Mouse (Mus musculus) kidney, postnatal 0 days (tissue): ENCODE data around the gene Ninj2. TPM values are rescaled to one million over a fixed set of nuclear protein-coding genes. Genes with fewer than 3 reads are reported as not detected.
A peak's percentile ranks its signal among the peaks of the same experiment; 100 is the strongest.

Experiments
- ATAC-seq: fragments of 200-750 bp; cut with Nextera tagmentation; replicated peaks from 2 replicates; pipeline ENCODE4 v1.8.0; 2017; ENCODE audit warnings: low read depth, moderate number of reproducible peaks, moderate TSS enrichment, moderate library complexity; ENCODE audit not compliant: low FRiP score
- DNase-seq: peaks from one replicate; pipeline ENCODE4 v3.0.0-alpha.2; 2016; ENCODE audit warnings: low spot score
- H3K27ac ChIP-seq: fragments of 300-500 bp; sonication (generic); 2 replicates; pipeline ENCODE4 v1.5.1; 2014; ENCODE audit warnings: mild to moderate bottlenecking
- H3K27me3 ChIP-seq: fragments of 300-500 bp; sonication (generic); 2 replicates; pipeline ENCODE4 v1.6.1; 2014; ENCODE audit warnings: low read length, mixed read lengths; ENCODE audit not compliant: insufficient read depth
- H3K36me3 ChIP-seq: fragments of 300-500 bp; sonication (generic); 2 replicates; pipeline ENCODE4 v1.6.1; 2014; ENCODE audit warnings: low read length, mixed read lengths; ENCODE audit not compliant: insufficient read depth
- H3K4me1 ChIP-seq: fragments of 300-500 bp; sonication (generic); replicated peaks from 2 replicates; pipeline ENCODE4 v1.6.1; 2014; ENCODE audit warnings: antibody characterized with exemption, low read length, mixed read lengths; ENCODE audit not compliant: insufficient read depth
- H3K4me2 ChIP-seq: fragments of 300-500 bp; sonication (generic); 2 replicates; pipeline ENCODE4 v1.6.1; 2014; ENCODE audit warnings: mild to moderate bottlenecking, low read length, moderate library complexity, mixed read lengths
- H3K4me3 ChIP-seq: fragments of 300-500 bp; sonication (generic); replicated peaks from 2 replicates; pipeline ENCODE4 v1.5.1; 2014; ENCODE audit warnings: low read depth, low read length
- H3K9ac ChIP-seq: fragments of 300-500 bp; sonication (generic); 2 replicates; pipeline ENCODE4 v1.6.1; 2014; ENCODE audit warnings: low read depth, low read length
- H3K9me3 ChIP-seq: fragments of 300-500 bp; sonication (generic); replicated peaks from 2 replicates; pipeline ENCODE4 v1.6.1; 2016; ENCODE audit warnings: low read length, inconsistent platforms, mixed read lengths
- CTCF ChIP-seq: IDR thresholded peaks from 2 replicates; pipeline ENCODE4 v1.5.1; 2016; ENCODE audit warnings: antibody characterized with exemption, low read depth, mild to moderate bottlenecking, moderate library complexity
- WGBS: fragments of 180-500 bp; shearing (Covaris S2); extraction: QIAGEN DNeasy Blood & Tissue Kit; methylation state at CpG from one replicate; pipeline ENCODE4 v1.1.7; 2014; 5-methylcytosine and 5-hydroxymethylcytosine counted together
- polyA plus RNA-seq: library from polyadenylated mRNA; unstranded; fragments of >200 nt; fragmentation: Nextera tagmentation; extraction: Ambion mirVana; gene quantifications from 2 replicates; pipeline ENCODE4 v1.2.1, GENCODE M21; 2015

Gene Ninj2
- polyA plus RNA-seq, 1 experiment from 2014 or later, result not detected

DNA sequence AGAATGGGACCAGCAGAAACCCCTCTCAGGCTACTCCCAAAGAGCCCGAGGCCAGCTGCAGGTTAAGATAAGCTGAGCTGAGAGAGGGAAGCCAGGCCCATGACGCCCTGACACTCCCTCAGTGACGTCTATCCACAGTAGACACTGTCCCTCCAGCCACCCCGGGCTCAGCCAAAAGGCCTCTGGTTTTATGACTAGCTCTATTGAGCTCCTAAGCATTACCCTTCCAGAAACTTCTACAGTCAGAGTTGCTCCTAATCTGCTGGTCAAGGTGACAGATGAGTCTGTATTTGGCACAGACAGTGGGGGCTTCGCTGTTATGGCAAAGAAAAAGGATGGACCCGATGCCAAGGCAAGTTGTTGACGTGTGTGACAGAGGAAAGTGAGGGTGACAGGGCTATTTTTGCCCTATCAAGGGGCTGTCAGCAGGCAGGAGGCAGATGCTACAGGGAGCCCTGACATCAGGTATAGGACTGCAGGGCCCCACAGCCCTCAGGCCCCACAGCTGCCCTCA, 81.5 kb downstream of the Ninj2 start:
- H3K4me1 ChIP-seq, result no peaks in the 10 kb centered on the region
- H3K9me3 ChIP-seq, result no peaks in the 10 kb centered on the region
- H3K36me3 ChIP-seq, result no peaks in the 10 kb centered on the region
- H3K9ac ChIP-seq, result no peak overlapping the region
- ATAC-seq (peak; percentile 33; the same call in 1 of the 2 replicates), DNase-seq (no peak)
- H3K27me3 ChIP-seq, result no peaks in the 10 kb centered on the region
- no peak overlapping the region for H3K4me3 ChIP-seq
- H3K4me2 ChIP-seq, result no peak overlapping the region
- no peak overlapping the region; the same call in 1 of the 2 replicates for H3K27ac ChIP-seq
- WGBS, result 53% methylated on average over 7 of the region's 7 CpGs
- TF ChIP-seq CTCF, result no peak

- Histone ChIP-seq H3K4me3 (no peak overlapping the region), H3K36me3 (no peaks in the 10 kb centered on the region), H3K9ac (no peak overlapping the region), H3K4me1 (no peaks in the 10 kb centered on the region), H3K9me3 (no peaks in the 10 kb centered on the region), H3K27me3 (no peaks in the 10 kb centered on the region), H3K4me2 (no peak overlapping the region), H3K27ac (no peak overlapping the region)
- WGBS, result 92% methylated on average over 4 of the region's 4 CpGs
- no peak for DNase-seq
- no peak for TF ChIP-seq CTCF
- ATAC-seq, result no peak
Observed at GRCm38 (mm10) chr6:120175650-120176049, 82.5 kb downstream of the Ninj2 start.

DNA sequence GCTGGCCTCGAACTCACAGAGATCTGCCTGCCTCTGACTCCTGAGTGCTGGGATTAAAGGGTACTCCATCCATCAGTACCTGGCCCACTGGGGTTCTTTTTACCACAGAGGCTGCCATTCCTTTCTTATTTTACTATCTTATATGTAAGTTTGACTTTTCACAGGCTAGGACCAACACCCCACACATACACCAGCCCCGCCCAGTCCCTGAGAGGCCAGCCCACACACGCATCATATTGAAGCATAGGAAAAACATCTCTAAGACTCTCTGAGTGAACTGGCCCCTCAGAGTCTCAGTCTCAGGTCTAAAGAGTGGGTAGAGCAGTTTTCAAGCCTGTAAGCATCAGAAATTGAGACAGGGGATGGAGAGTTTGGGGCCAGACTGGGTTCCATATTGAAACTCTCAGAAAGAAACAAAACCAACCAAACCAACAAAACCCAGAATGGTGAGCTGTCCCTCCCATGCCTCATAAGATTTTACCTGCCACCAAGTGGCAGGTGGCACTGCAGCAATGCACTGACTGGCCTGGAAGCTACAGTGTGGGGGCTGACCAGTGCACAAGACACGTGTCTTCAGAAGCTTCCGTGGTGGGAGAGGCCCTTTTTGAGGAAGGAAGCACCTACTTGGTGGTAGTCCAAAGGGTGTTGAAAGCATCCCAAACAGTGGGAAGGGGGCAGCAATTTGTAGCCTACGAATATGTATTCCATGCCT, 86.0 kb downstream of the Ninj2 start:
- Histone ChIP-seq H3K27me3 (no peaks in the 10 kb centered on the region), H3K9me3 (no peaks in the 10 kb centered on the region), H3K4me3 (no peak overlapping the region), H3K27ac (no peak overlapping the region), H3K36me3 (no peaks in the 10 kb centered on the region), H3K9ac (no peak overlapping the region), H3K4me2 (no peak overlapping the region), H3K4me1 (no peaks in the 10 kb centered on the region)
- TF ChIP-seq CTCF, result no peak
- DNase-seq (no peak), ATAC-seq (no peak)
- WGBS, result 83% methylated on average over 6 of the region's 6 CpGs

DNA sequence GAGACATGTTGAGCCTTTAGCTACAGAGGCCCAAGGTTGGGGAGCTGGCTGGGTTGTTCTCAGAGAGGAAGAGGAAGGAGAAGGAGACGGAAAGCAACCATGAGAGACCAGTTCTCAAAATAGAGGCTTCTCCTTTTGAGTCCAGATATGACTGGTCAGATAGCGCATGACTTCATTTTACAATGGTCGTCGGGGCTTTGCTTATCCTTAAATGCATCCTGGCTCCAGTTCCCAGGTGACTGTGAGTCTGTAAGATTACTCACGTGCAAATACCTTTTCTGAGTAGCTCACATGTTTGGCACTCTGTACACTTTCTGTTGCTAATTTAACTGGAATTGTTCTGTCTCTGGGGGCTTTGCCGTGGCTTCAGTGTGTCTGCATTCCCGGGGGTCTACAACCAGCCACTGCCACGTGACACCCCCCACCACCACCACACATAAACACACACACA, 86.6 kb downstream of the Ninj2 start:
- Histone ChIP-seq H3K4me3 (no peak overlapping the region), H3K27ac (no peak overlapping the region), H3K27me3 (no peaks in the 10 kb centered on the region), H3K9me3 (no peaks in the 10 kb centered on the region), H3K9ac (no peak overlapping the region), H3K4me2 (no peak overlapping the region), H3K36me3 (no peaks in the 10 kb centered on the region), H3K4me1 (no peaks in the 10 kb centered on the region)
- no peak for ATAC-seq
- TF ChIP-seq CTCF, result no peak
- no peak for DNase-seq
- WGBS, result 81% methylated on average over 8 of the region's 8 CpGs

DNA sequence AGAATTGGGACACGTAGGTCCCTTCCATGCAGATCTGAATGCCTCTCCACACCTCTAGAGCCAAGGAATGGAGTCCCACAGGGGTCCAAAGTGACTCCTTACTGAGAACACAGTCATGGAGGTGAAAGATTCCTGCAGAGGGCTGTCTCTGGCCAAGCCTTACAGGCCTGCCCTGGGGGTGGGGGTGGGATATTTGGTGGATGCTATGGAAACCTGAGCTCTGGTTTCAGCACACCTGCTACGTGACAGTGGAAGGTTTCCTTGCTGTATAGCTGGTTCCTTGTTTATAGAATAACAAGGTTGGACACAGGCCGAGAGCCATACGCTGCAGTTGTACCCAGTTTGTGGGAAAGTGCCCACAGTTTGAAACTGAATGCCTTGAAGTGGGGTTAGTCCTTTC, 87.3 kb downstream of the Ninj2 start:
- no peak overlapping the region for H3K9ac ChIP-seq
- H3K36me3 ChIP-seq, result no peaks in the 10 kb centered on the region
- ATAC-seq (peak; percentile 59; the same call in 1 of the 2 replicates), DNase-seq (no peak)
- 64% methylated on average over 4 of the region's 4 CpGs for WGBS
- no peaks in the 10 kb centered on the region for H3K27me3 ChIP-seq
- TF ChIP-seq CTCF, result no peak
- H3K9me3 ChIP-seq, result no peaks in the 10 kb centered on the region
- H3K4me3 ChIP-seq, result no peak overlapping the region
- H3K27ac ChIP-seq, result no peak overlapping the region; the same call in 1 of the 2 replicates
- no peak overlapping the region for H3K4me2 ChIP-seq
- H3K4me1 ChIP-seq, result no peaks in the 10 kb centered on the region

GRCm38 (mm10) chr6:120182160-120182559, 89.0 kb downstream of the Ninj2 start:
- H3K9me3 ChIP-seq, result no peaks in the 10 kb centered on the region
- no peak overlapping the region for H3K9ac ChIP-seq
- no peaks in the 10 kb centered on the region for H3K27me3 ChIP-seq
- ATAC-seq (no peak), DNase-seq (no peak)
- no peak for TF ChIP-seq CTCF
- no peak overlapping the region for H3K4me2 ChIP-seq
- H3K36me3 ChIP-seq, result no peaks in the 10 kb centered on the region
- WGBS, result 87% methylated on average over 5 of the region's 5 CpGs
- no peaks in the 10 kb centered on the region for H3K4me1 ChIP-seq
- no peak overlapping the region for H3K4me3 ChIP-seq
- H3K27ac ChIP-seq, result no peak overlapping the region
